Comparison of ENCODE assay signal across 8 mouse cellular contexts in the genomic region with DNA sequence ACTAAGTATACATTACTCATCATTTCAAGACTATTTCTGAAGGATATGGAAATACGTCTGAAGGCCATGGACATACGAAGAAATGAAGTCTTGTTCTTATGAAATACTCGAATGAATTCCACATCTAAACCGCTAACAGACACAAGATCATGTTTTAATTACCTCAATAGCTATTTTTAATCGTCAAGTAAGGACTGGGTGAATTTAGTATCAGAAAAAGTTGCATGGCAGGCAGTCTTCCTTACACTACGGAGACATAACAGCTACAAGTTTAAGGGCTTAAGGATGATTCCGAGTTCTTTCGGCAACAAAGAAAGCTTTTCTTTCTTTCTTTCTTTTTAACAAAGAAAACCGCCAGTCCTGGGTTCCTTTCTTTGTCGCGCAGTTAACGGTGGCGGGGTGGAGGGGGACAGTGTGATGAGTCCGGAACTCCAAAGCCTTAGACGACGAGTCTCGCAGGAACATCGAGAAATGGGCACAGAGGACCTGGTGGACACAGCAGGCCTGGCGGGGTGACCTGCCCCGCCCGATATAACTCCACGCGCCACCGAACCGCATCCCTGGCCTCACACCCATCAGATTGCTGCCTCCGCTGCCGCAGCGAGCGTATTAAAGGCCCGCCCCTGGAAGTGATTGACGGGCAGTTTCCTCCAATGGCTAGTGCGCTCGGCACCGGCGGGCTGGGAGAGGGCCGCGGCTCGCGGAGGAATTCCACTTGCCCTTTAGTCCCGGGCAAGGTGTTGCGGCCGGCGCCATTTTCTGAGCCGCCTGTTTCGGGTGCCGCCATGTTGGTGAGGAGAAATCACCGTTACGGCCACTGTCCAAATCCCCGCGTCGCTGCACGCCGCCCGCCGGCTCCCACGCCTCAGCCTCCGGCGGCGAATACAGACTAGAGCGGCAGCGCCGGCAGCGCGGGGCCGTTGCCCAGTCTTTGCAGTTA. TPM values are rescaled to one million over a fixed set of nuclear protein-coding genes. Genes with fewer than 3 reads are reported as not detected.
A peak's percentile ranks its signal among the peaks of the same experiment; 100 is the strongest.
DNase-seq lines count a peak whose midpoint lies in the region; ATAC-seq and TF ChIP-seq lines count a peak whose summit lies in the region.

A gene (plus strand): TSS at position 762 of the 940 bp plus-strand sequence.

- peak within 1 kb of the TSS; percentile 100 for H3K27ac ChIP-seq in gastrocnemius, adult 2 months

- no peak for TF ChIP-seq CTCF in gastrocnemius, adult 2 months (IDR thresholded peaks at IDR 0.05)

- H3K36me3 ChIP-seq in megakaryocyte, embryonic 14.5 days (replicated peaks; ENCODE audit: low read length), result no peaks in the 10 kb centered on the region

- intact Hi-C loops in gastrocnemius, adult 2 months (cut with DNase I), result loop anchor here (1.0 kb wide), 1 partner anchor 24 kb away; no protein-coding TSS in a partner anchor

- no peaks in the 10 kb centered on the region for H3K27me3 ChIP-seq in megakaryocyte, embryonic 14.5 days (replicated peaks)

- peak; percentile 96 for ATAC-seq in common myeloid progenitor, adult 5-6 weeks (replicated peaks; ENCODE audit: low read depth, poor library complexity, severe bottlenecking)

- H3K4me3 ChIP-seq in gastrocnemius, adult 2 months, result peak within 1 kb of the TSS; percentile 86
- peak within 1 kb of the TSS; percentile 96 for H3K4me3 ChIP-seq in megakaryocyte, embryonic 14.5 days (replicated peaks)

- H3K9me3 ChIP-seq in megakaryocyte, embryonic 14.5 days, result no peaks in the 10 kb centered on the region

- peaks cover 20% of the 10 kb centered on the region for H3K4me1 ChIP-seq in megakaryocyte, embryonic 14.5 days

- DNase-seq in ZHBTc4 (ENCODE audit: low read depth, low spot score), result peak; percentile 98
- DNase-seq in gastrocnemius, adult 2 months, result peak; percentile 99
- DNase-seq in hindlimb bud, embryonic 11.5 days (ENCODE audit: extremely low spot score, low read depth, low spot score), result peak; percentile 89
- peak; percentile 96 to 100 for DNase-seq in left cerebral cortex, adult 8-10 months (ENCODE audit: low spot score in 2 of 2)
- peak; percentile 98 to 99 for DNase-seq in right cerebral cortex, postnatal 10 days (ENCODE audit: low spot score in 2 of 2)
- peak; percentile 98 for DNase-seq in urinary bladder, postnatal 25 days (ENCODE audit: low spot score)

RNA-seq across cellular contexts. Expression of the gene that starts here (rescaled TPM):
- 5.8 and 8.4 TPM in 2 replicates for total RNA-seq in common myeloid progenitor, adult 5-6 weeks (2017)
- total RNA-seq in gastrocnemius, adult 2 months (2021), result 1 to 10 TPM; 5.0 to 9.0 TPM
- 10 to 100 TPM; 18.4 to 22.0 (median 19.5) TPM for total RNA-seq in left cerebral cortex, adult 8-10 months (2022)
- 1.2 and 3.1 TPM in 2 replicates for polyA plus RNA-seq in megakaryocyte, embryonic 14.5 days (2012; ENCODE audit: insufficient read depth, low replicate concordance)

Comparison
In these comparisons a context has a peak if more than half of its experiments do, and no peak if none do; other contexts are left out.
1. Peak in every context shown above with its lines: DNase-seq, ATAC-seq, H3K4me3 ChIP-seq and H3K27ac ChIP-seq.